Mouse (Mus musculus) heart, adult 9 months (tissue): ENCODE results near the gene Hcst.

Experiments used
- DNase-seq, 2 experiments: peaks; one replicate each; pipeline ENCODE4 v3.0.0; 2022; ENCODE audit warnings: low spot score in 2 of 2

The Hcst gene

GRCm38 (mm10) chr7:30419561-30420499 is at the start of gene Hcst:
Hcst (minus strand) TSS chr7:30419854.
- peak in 1 of 2 experiments; percentile 28 for DNase-seq

- DNase-seq, result no peak
Measured at GRCm38 (mm10) chr7:30464816-30465300, 45.2 kb upstream of the Hcst start.

GRCm38 (mm10) chr7:30463996-30464395 is 44.3 kb upstream of the Hcst start:
- DNase-seq, result no peak

GRCm38 (mm10) chr7:30463568-30463967 is 43.9 kb upstream of the Hcst start:
- DNase-seq, result no peak

- no peak for DNase-seq
Measured at GRCm38 (mm10) chr7:30459484-30459883, 39.8 kb upstream of the Hcst start.

GRCm38 (mm10) chr7:30457629-30458330 is 38.1 kb upstream of the Hcst start, which contains the start of the genes Kirrel2 and Nphs1:
Kirrel2 (minus strand) TSS chr7:30457690.
Nphs1 (plus strand) TSS chr7:30458315.
- no peak for DNase-seq

GRCm38 (mm10) chr7:30456911-30457628 is 37.4 kb upstream of the Hcst start:
- no peak for DNase-seq

GRCm38 (mm10) chr7:30456487-30456886 is 36.8 kb upstream of the Hcst start:
- DNase-seq, result no peak

GRCm38 (mm10) chr7:30454259-30454658 is 34.6 kb upstream of the Hcst start:
- no peak for DNase-seq

- no peak for DNase-seq
Measured at GRCm38 (mm10) chr7:30453766-30454165, 34.1 kb upstream of the Hcst start.

- no peak for DNase-seq
Measured at GRCm38 (mm10) chr7:30453327-30453726, 33.7 kb upstream of the Hcst start.

- no peak for DNase-seq
Measured at GRCm38 (mm10) chr7:30450241-30450640, 30.6 kb upstream of the Hcst start.

GRCm38 (mm10) chr7:30444971-30445751 is 25.5 kb upstream of the Hcst start, which contains the start of gene Aplp1:
Aplp1 (minus strand) TSS chr7:30445535.
- DNase-seq, result peak; percentile 24 to 31

- DNase-seq, result no peak
Measured at GRCm38 (mm10) chr7:30444154-30444970, 24.7 kb upstream of the Hcst start.

- no peak for DNase-seq
Measured at GRCm38 (mm10) chr7:30443696-30444095, 24.0 kb upstream of the Hcst start.

GRCm38 (mm10) chr7:30440697-30441096 is 21.0 kb upstream of the Hcst start:
- DNase-seq, result no peak

GRCm38 (mm10) chr7:30439734-30440133 is 20.1 kb upstream of the Hcst start:
- DNase-seq, result no peak

GRCm38 (mm10) chr7:30436879-30437278 is 17.2 kb upstream of the Hcst start:
- no peak for DNase-seq

- DNase-seq, result no peak
Measured at GRCm38 (mm10) chr7:30435156-30435555, 15.5 kb upstream of the Hcst start.

GRCm38 (mm10) chr7:30434701-30435100 is 15.0 kb upstream of the Hcst start:
- DNase-seq, result no peak
